Mouse (Mus musculus) olfactory bulb, adult 2 months (tissue): ENCODE measurements around the gene Slc16a11. TPM values are rescaled to one million over a fixed set of nuclear protein-coding genes. Genes with fewer than 3 reads are reported as not detected.
A peak's percentile ranks its signal among the peaks of the same experiment; 100 is the strongest.

Experiments used
- H3K27ac ChIP-seq: fragments of 200-500 bp; 2 replicates; pipeline ENCODE4 v1.5.1; 2012; ENCODE audit warnings: low read depth, low read length; ENCODE audit not compliant: insufficient read depth
- H3K4me1 ChIP-seq: fragments of 200-500 bp; 2 replicates; pipeline ENCODE4 v1.6.1; 2012; ENCODE audit warnings: low read length; ENCODE audit not compliant: control insufficient read depth, insufficient read depth
- H3K4me3 ChIP-seq: fragments of 200-500 bp; 2 replicates; pipeline ENCODE4 v1.5.1; 2012; ENCODE audit warnings: mild to moderate bottlenecking, low read depth, low read length, moderate library complexity; ENCODE audit not compliant: insufficient read depth
- CTCF ChIP-seq: fragments of 200-500 bp; IDR thresholded peaks from 2 replicates; pipeline ENCODE4 v1.5.1; 2012; ENCODE audit warnings: low read depth, mild to moderate bottlenecking, low read length, moderate library complexity; ENCODE audit not compliant: insufficient read depth
- POLR2A ChIP-seq: fragments of 200-500 bp; IDR thresholded peaks from 2 replicates; pipeline ENCODE4 v1.6.1; 2012; ENCODE audit warnings: mild to moderate bottlenecking, low read depth, low read length, moderate library complexity; ENCODE audit not compliant: insufficient read depth
- WGBS: fragments of 180-500 bp; shearing (Covaris S2); methylation state at CpG from one replicate; pipeline ENCODE4 v1.1.7; 2018; 5-methylcytosine and 5-hydroxymethylcytosine counted together
- polyA plus RNA-seq: library from polyadenylated mRNA; stranded (reverse); fragments of >200 nt; gene quantifications from 2 replicates; pipeline ENCODE4 v1.2.4, GENCODE M21; 2012; ENCODE audit warnings: low replicate concordance; ENCODE audit not compliant: missing spikeins, insufficient read depth, insufficient read length

Gene Slc16a11
- polyA plus RNA-seq, 1 experiment: not detected

GRCm38 (mm10) chr11:70230239-70230727 lies 17.7 kb downstream of the Slc16a11 start:
- TF ChIP-seq POLR2A (no peak), CTCF (peak; percentile 91)
- H3K27ac ChIP-seq: no peak overlapping the region
- H3K4me3 ChIP-seq: peak overlapping the region; percentile 24
- H3K4me1 ChIP-seq: peaks cover 40% of the 10 kb centered on the region
- under 1% methylated on average over 32 of the region's 32 CpGs for WGBS

- Histone ChIP-seq H3K4me3 (peak overlapping the region; percentile 83), H3K27ac (peak overlapping the region; percentile 82), H3K4me1 (peaks cover 37% of the 10 kb centered on the region)
- WGBS: 4% methylated on average over 10 of the region's 10 CpGs
- no peak; the same call in 1 of the 2 replicates for TF ChIP-seq POLR2A
- TF ChIP-seq CTCF: no peak
Observed at GRCm38 (mm10) chr11:70232546-70232945, 20.0 kb downstream of the Slc16a11 start.

GRCm38 (mm10) chr11:70233016-70233415 lies 20.5 kb downstream of the Slc16a11 start:
- H3K27ac ChIP-seq: peak overlapping the region; percentile 82
- H3K4me3 ChIP-seq: peak overlapping the region; percentile 83
- WGBS: 8% methylated on average over 8 of the region's 8 CpGs
- TF ChIP-seq CTCF (no peak), POLR2A (no peak)
- H3K4me1 ChIP-seq: peaks cover 37% of the 10 kb centered on the region

- TF ChIP-seq POLR2A (no peak), CTCF (no peak)
- peaks cover 34% of the 10 kb centered on the region for H3K4me1 ChIP-seq
- WGBS: 52% methylated on average over 5 of the region's 5 CpGs
- no peak overlapping the region for H3K27ac ChIP-seq
- no peak overlapping the region for H3K4me3 ChIP-seq
Observed at GRCm38 (mm10) chr11:70234037-70234436, 21.5 kb downstream of the Slc16a11 start.

GRCm38 (mm10) chr11:70234497-70234896 lies 21.9 kb downstream of the Slc16a11 start:
- WGBS: 82% methylated on average over 8 of the region's 8 CpGs

GRCm38 (mm10) chr11:70235254-70235900 lies 22.8 kb downstream of the Slc16a11 start:
- Histone ChIP-seq H3K4me1 (peaks cover 25% of the 10 kb centered on the region), H3K4me3 (no peak overlapping the region), H3K27ac (no peak overlapping the region)
- TF ChIP-seq POLR2A (no peak), CTCF (no peak)
- 89% methylated on average over 12 of the region's 12 CpGs for WGBS

More at GRCm38 (mm10) chr11:70234497-70234896, 21.9 kb downstream of the Slc16a11 start:
- no peak overlapping the region for H3K4me3 ChIP-seq
- no peak for TF ChIP-seq POLR2A
- H3K4me1 ChIP-seq: peaks cover 29% of the 10 kb centered on the region
- H3K27ac ChIP-seq: no peak overlapping the region

GRCm38 (mm10) chr11:70236717-70237116 lies 24.2 kb downstream of the Slc16a11 start:
- Histone ChIP-seq H3K27ac (0 out of 2 replicates have a peak overlapping the region, but pooled peaks have one; percentile 71), H3K4me1 (peaks cover 24% of the 10 kb centered on the region), H3K4me3 (peak overlapping the region; percentile 32; the same call in 1 of the 2 replicates)
- WGBS: 18% methylated on average over 7 of the region's 7 CpGs
- no peak for TF ChIP-seq CTCF
- no peak for TF ChIP-seq POLR2A

GRCm38 (mm10) chr11:70237457-70238167 lies 25.1 kb downstream of the Slc16a11 start, which contains the start of gene 0610010K14Rik:
Gene 0610010K14Rik, minus strand, starts transcription at chr11:70237914.
- Histone ChIP-seq H3K4me1 (peaks cover 24% of the 10 kb centered on the region), H3K27ac (peak within 1 kb of the TSS; percentile 84), H3K4me3 (peak within 1 kb of the TSS; percentile 92)
- under 1% methylated on average over 51 of the region's 70 CpGs for WGBS
- TF ChIP-seq POLR2A: peak; percentile 84
- peak; percentile 55; the same call in 1 of the 2 replicates for TF ChIP-seq CTCF
